Mouse (Mus musculus) CH12.LX (cell line): ENCODE measurements around the gene Lmod2. TPM values are rescaled to one million over a fixed set of nuclear protein-coding genes. Genes with fewer than 3 reads are reported as not detected.

ENCODE experiments used
- DNase-seq: peaks from one replicate; pipeline ENCODE4 v3.0.0-alpha.2; 2013; ENCODE audit errors: extremely low read depth
- H3K27ac ChIP-seq: 2 replicates; pipeline ENCODE4 v1.5.1; 2012; ENCODE audit warnings: low read depth, mild to moderate bottlenecking, control low read depth, moderate library complexity; ENCODE audit not compliant: insufficient read depth
- H3K27me3 ChIP-seq: replicated peaks from 2 replicates; pipeline ENCODE3; 2012; ENCODE audit warnings: inconsistent platforms
- H3K36me3 ChIP-seq, 2 experiments: replicated peaks in 1 of 2; 2 replicates each; pipeline versions ENCODE3 to v1.6.1; 2012; ENCODE audit warnings: inconsistent platforms in 1 of 2, low read length in 1 of 2, mild to moderate bottlenecking in 1 of 2, mixed read lengths in 1 of 2, moderate library complexity in 1 of 2; ENCODE audit not compliant: control insufficient read depth in 1 of 2, insufficient read depth in 1 of 2
- H3K4me1 ChIP-seq, 2 experiments: 2 replicates each; pipeline ENCODE4 v1.6.1; 2012; ENCODE audit warnings: inconsistent platforms in 1 of 2, moderate library complexity in 1 of 2; ENCODE audit not compliant: insufficient read depth in 2 of 2, control insufficient read depth in 1 of 2
- H3K4me2 ChIP-seq: 2 replicates; pipeline ENCODE4 v1.6.1; 2012; ENCODE audit warnings: low read depth, mild to moderate bottlenecking, control low read depth; ENCODE audit not compliant: poor library complexity, insufficient read depth, severe bottlenecking
- H3K4me3 ChIP-seq, 3 experiments: fragments of 150-350 bp in 1 of 3; sonication (generic) in 1 of 3; replicated peaks in 1 of 3; 2 replicates each; pipeline versions ENCODE3 to v1.5.1; 2011 to 2012; ENCODE audit warnings: low read depth in 2 of 3, low read length in 2 of 3, mild to moderate bottlenecking in 2 of 3, moderate library complexity in 2 of 3, control low read depth in 1 of 3, improper control_type of control experiment in 1 of 3, inconsistent platforms in 1 of 3, mixed read lengths in 1 of 3; ENCODE audit not compliant: poor library complexity in 1 of 3
- H3K79me2 ChIP-seq: replicated peaks from 2 replicates; pipeline ENCODE4 v1.6.1; 2012; ENCODE audit warnings: mild to moderate bottlenecking, moderate library complexity; ENCODE audit not compliant: control insufficient read depth, poor library complexity, insufficient read depth, severe bottlenecking; ENCODE audit errors: extremely low read depth
- H3K9ac ChIP-seq: 2 replicates; pipeline ENCODE4 v1.6.1; 2012; ENCODE audit warnings: low read depth, mild to moderate bottlenecking, control low read depth, moderate library complexity; ENCODE audit not compliant: insufficient read depth
- H3K9me3 ChIP-seq: replicated peaks from 2 replicates; pipeline ENCODE3; 2012; ENCODE audit warnings: low read length, inconsistent platforms, mixed read lengths
- BHLHE40 ChIP-seq: IDR thresholded peaks from 2 replicates; pipeline ENCODE4 v1.6.1; 2011; ENCODE audit warnings: mild to moderate bottlenecking, low read depth, low read length, improper control_type of control experiment
- CHD1 ChIP-seq: IDR thresholded peaks from 2 replicates; pipeline ENCODE4 v1.6.1; 2012; ENCODE audit warnings: low read depth, low read length, improper control_type of control experiment, inconsistent platforms
- JUN ChIP-seq: IDR thresholded peaks from 2 replicates; pipeline ENCODE4 v1.6.1; 2011; ENCODE audit warnings: low read depth, mild to moderate bottlenecking, low read length, improper control_type of control experiment, moderate library complexity; ENCODE audit not compliant: insufficient read depth
- JUND ChIP-seq: conservative IDR thresholded peaks from 2 replicates; pipeline ENCODE4 v1.6.1; 2011; ENCODE audit warnings: low read depth, low read length, improper control_type of control experiment
- KAT2A ChIP-seq: IDR thresholded peaks from 2 replicates; pipeline ENCODE4 v1.6.1; 2012; ENCODE audit warnings: low read length, improper control_type of control experiment, inconsistent platforms; ENCODE audit not compliant: insufficient replicate concordance
- MAFK ChIP-seq: IDR thresholded peaks from 2 replicates; pipeline ENCODE4 v1.6.1; 2011; ENCODE audit warnings: low read length, improper control_type of control experiment; ENCODE audit not compliant: insufficient replicate concordance
- MAX ChIP-seq: IDR thresholded peaks from 2 replicates; pipeline ENCODE4 v1.6.1; 2011; ENCODE audit warnings: low read length, improper control_type of control experiment
- MAZ ChIP-seq: IDR thresholded peaks from 2 replicates; pipeline ENCODE4 v1.6.1; 2012; ENCODE audit warnings: low read depth, mild to moderate bottlenecking, inconsistent platforms, low read length, improper control_type of control experiment, moderate library complexity
- MXI1 ChIP-seq: IDR thresholded peaks from 2 replicates; pipeline ENCODE4 v1.6.1; 2011; ENCODE audit warnings: mild to moderate bottlenecking, low read depth, low read length, improper control_type of control experiment
- POLR2A ChIP-seq: IDR thresholded peaks from 2 replicates; pipeline ENCODE4 v1.6.1; 2011; ENCODE audit warnings: low read depth, mild to moderate bottlenecking, improper control_type of control experiment, low read length
- RAD21 ChIP-seq: IDR thresholded peaks from 2 replicates; pipeline ENCODE4 v1.6.1; 2011; ENCODE audit warnings: low read depth, mild to moderate bottlenecking, low read length, improper control_type of control experiment, moderate library complexity
- RCOR1 ChIP-seq: conservative IDR thresholded peaks from 2 replicates; pipeline ENCODE4 v1.6.1; 2012; ENCODE audit warnings: low read depth, mild to moderate bottlenecking, inconsistent platforms, low read length, improper control_type of control experiment
- SIN3A ChIP-seq: IDR thresholded peaks from 2 replicates; pipeline ENCODE4 v1.6.1; 2012; ENCODE audit warnings: low read length, improper control_type of control experiment, inconsistent platforms
- USF1 ChIP-seq: IDR thresholded peaks from 2 replicates; pipeline ENCODE4 v1.6.1; 2014; ENCODE audit warnings: low read depth, mild to moderate bottlenecking, inconsistent platforms, low read length, improper control_type of control experiment
- ZMIZ1 ChIP-seq: IDR thresholded peaks from 2 replicates; pipeline ENCODE4 v1.6.1; 2012; ENCODE audit warnings: low read depth, mild to moderate bottlenecking, inconsistent platforms, low read length, improper control_type of control experiment
- dilution Hi-C: fragments of 300-500 bp; cut with MboI; formaldehyde crosslinking; loops from 2 replicates; pipeline ENCODE4 v1.14.3; 2020; ENCODE audit warnings: low sequenced_read_pairs; ENCODE audit not compliant: extremely low pct_unique_long_range_greater_than_20kb, extremely low pct_ligation_motif_present
- in situ Hi-C: fragments of 300-500 bp; cut with MboI; formaldehyde crosslinking; loops from 3 replicates; pipeline ENCODE4 v1.14.3; 2019; ENCODE audit warnings: low sequenced_read_pairs, low pct_ligation_motif_present, low pct_unique_long_range_greater_than_20kb, mixed read lengths
- polyA plus RNA-seq: library from polyadenylated mRNA; unstranded; fragments of >175 nt; gene quantifications from 2 replicates; pipeline ENCODE4 v1.2.1, GENCODE M21; 2012; ENCODE audit warnings: low read depth; ENCODE audit not compliant: insufficient read length
- total RNA-seq, 2 experiments: library from RNA; depleted of rRNA; stranded (reverse); fragments of 300-350 nt in 1 of 2; fragments of >200 nt in 1 of 2; gene quantifications; 2 replicates each; pipeline ENCODE4 v1.2.3; 2012 to 2014

Gene Lmod2
- total and polyA plus RNA-seq, 3 experiments, result not detected

- TF ChIP-seq MAX (no peak), CHD1 (no peak), ZMIZ1 (no peak), USF1 (no peak), MXI1 (no peak), JUND (no peak), RCOR1 (no peak), RAD21 (no peak), JUN (no peak), MAZ (no peak), KAT2A (no peak), MAFK (no peak), POLR2A (no peak)
These were observed 10.0 kb downstream of the Lmod2 start for GRCm38 (mm10) chr6:24607531-24607930.

DNA sequence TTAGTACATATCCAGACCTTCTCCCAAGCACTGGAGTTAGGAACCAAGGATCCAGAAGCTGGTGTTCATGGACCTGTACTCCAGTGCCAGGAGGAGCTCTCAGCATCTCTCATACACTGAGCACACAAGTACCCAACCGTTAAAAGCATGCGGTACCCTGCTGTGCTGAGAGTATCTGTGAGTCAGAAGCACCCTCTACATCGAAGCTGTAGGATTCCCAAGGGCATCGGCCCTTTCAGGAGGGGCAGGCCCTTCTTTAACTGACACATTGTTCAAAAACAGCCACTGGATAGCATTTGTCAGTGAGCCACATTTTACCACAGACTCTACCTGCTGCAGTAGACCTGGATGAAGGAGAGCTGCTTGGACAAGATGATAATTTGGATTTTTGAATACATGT lies 10.6 kb downstream of the Lmod2 start:
- TF ChIP-seq SIN3A, result no peak
- TF ChIP-seq MAX, result 0 out of 2 replicates have a peak, but pooled peaks have one; percentile 26
- TF ChIP-seq BHLHE40, result peak; percentile 28; the same call in 1 of the 2 replicates
- TF ChIP-seq MAZ, result no peak
- Histone ChIP-seq H3K36me3 (peaks cover 0 to 9% of the 10 kb centered on the region in 2 experiments), H3K79me2 (no peaks in the 10 kb centered on the region), H3K9ac (no peak overlapping the region), H3K27ac (no peak overlapping the region), H3K4me2 (no peak overlapping the region), H3K4me1 (peaks cover 4 to 22% of the 10 kb centered on the region in 2 experiments), H3K4me3 (no peak overlapping the region), H3K9me3 (no peaks in the 10 kb centered on the region), H3K27me3 (no peaks in the 10 kb centered on the region)
- dilution Hi-C loops (no loop called here), in situ Hi-C loops (no loop called here)
- peak; percentile 83 for DNase-seq

More at GRCm38 (mm10) chr6:24607531-24607930, 10.0 kb downstream of the Lmod2 start:
- Histone ChIP-seq H3K4me1 (peaks cover 4 to 22% of the 10 kb centered on the region in 2 experiments), H3K79me2 (no peaks in the 10 kb centered on the region), H3K9me3 (no peaks in the 10 kb centered on the region), H3K9ac (no peak overlapping the region), H3K36me3 (peaks cover 0 to 3% of the 10 kb centered on the region in 2 experiments), H3K4me3 (no peak overlapping the region), H3K27me3 (no peaks in the 10 kb centered on the region), H3K4me2 (no peak overlapping the region), H3K27ac (no peak overlapping the region)
- no peak for DNase-seq
- dilution Hi-C loops, result no loop called here
- in situ Hi-C loops, result no loop called here
